Mouse (Mus musculus): Measurements from ENCODE around the gene Tpcn2. TPM values are rescaled to one million over a fixed set of nuclear protein-coding genes. Genes with fewer than 3 reads are reported as not detected.

The Tpcn2 gene
- polyA plus RNA-seq, 1 experiment from 2014 or later, result 9.7 TPM

GRCm38 (mm10) chr7:145264202-145264601 is 19.6 kb downstream of the Tpcn2 start:
- Histone ChIP-seq H3K9ac (no peak overlapping the region), H3K27ac (no peak overlapping the region), H3K27me3 (no peaks in the 10 kb centered on the region), H3K4me2 (no peak overlapping the region), H3K4me1 (no peaks in the 10 kb centered on the region), H3K4me3 (replicated peaks) (no peak overlapping the region), H3K9me3 (replicated peaks) (no peaks in the 10 kb centered on the region), H3K36me3 (peaks cover 51% of the 10 kb centered on the region)
- WGBS, result 75% methylated on average over 9 of the region's 9 CpGs
- no peak for ATAC-seq (replicated peaks; ENCODE audit: low FRiP score)

- Histone ChIP-seq H3K9ac (no peak overlapping the region), H3K4me3 (replicated peaks) (no peak overlapping the region), H3K36me3 (peaks cover 53% of the 10 kb centered on the region), H3K4me2 (no peak overlapping the region), H3K27me3 (no peaks in the 10 kb centered on the region), H3K27ac (no peak overlapping the region), H3K4me1 (no peaks in the 10 kb centered on the region), H3K9me3 (replicated peaks) (no peaks in the 10 kb centered on the region)
- ATAC-seq (replicated peaks; ENCODE audit: low FRiP score), result no peak
- 95% methylated on average over 1 of the region's 1 CpGs for WGBS
These were observed 27.7 kb downstream of the Tpcn2 start for GRCm38 (mm10) chr7:145256092-145256491.

- H3K36me3 ChIP-seq, result peaks cover 39% of the 10 kb centered on the region
- no peaks in the 10 kb centered on the region for H3K27me3 ChIP-seq
- no peaks in the 10 kb centered on the region for H3K9me3 ChIP-seq (replicated peaks)
- H3K4me3 ChIP-seq (replicated peaks), result no peak overlapping the region
- H3K4me2 ChIP-seq, result no peak overlapping the region
- no peaks in the 10 kb centered on the region for H3K4me1 ChIP-seq
- no peak overlapping the region for H3K27ac ChIP-seq
- WGBS, result 58% methylated on average over 3 of the region's 3 CpGs
- ATAC-seq (replicated peaks; ENCODE audit: low FRiP score), result no peak
- no peak overlapping the region for H3K9ac ChIP-seq
These were observed 29.7 kb downstream of the Tpcn2 start for GRCm38 (mm10) chr7:145253986-145254630.

GRCm38 (mm10) chr7:145252715-145253476 is 30.9 kb downstream of the Tpcn2 start:
- H3K4me3 ChIP-seq (replicated peaks), result no peak overlapping the region
- H3K4me2 ChIP-seq, result no peak overlapping the region
- ATAC-seq (replicated peaks; ENCODE audit: low FRiP score), result peak; percentile 49; the same call in 1 of the 2 replicates
- H3K9me3 ChIP-seq (replicated peaks), result no peaks in the 10 kb centered on the region
- no peaks in the 10 kb centered on the region for H3K4me1 ChIP-seq
- H3K9ac ChIP-seq, result no peak overlapping the region
- peaks cover 33% of the 10 kb centered on the region for H3K36me3 ChIP-seq
- WGBS, result 26% methylated on average over 8 of the region's 8 CpGs
- no peak overlapping the region for H3K27ac ChIP-seq
- H3K27me3 ChIP-seq, result no peaks in the 10 kb centered on the region

GRCm38 (mm10) chr7:145250225-145250624 is 33.6 kb downstream of the Tpcn2 start:
- Histone ChIP-seq H3K4me1 (no peaks in the 10 kb centered on the region), H3K4me3 (replicated peaks) (no peak overlapping the region), H3K27ac (no peak overlapping the region), H3K27me3 (no peaks in the 10 kb centered on the region), H3K36me3 (peaks cover 9% of the 10 kb centered on the region), H3K9ac (no peak overlapping the region), H3K4me2 (no peak overlapping the region), H3K9me3 (replicated peaks) (no peaks in the 10 kb centered on the region)
- WGBS, result 57% methylated on average over 9 of the region's 9 CpGs
- ATAC-seq (replicated peaks; ENCODE audit: low FRiP score), result no peak

- no peak overlapping the region for H3K27ac ChIP-seq
- no peak for ATAC-seq (replicated peaks; ENCODE audit: low FRiP score)
- whole genome bisulfite sequencing, result 93% methylated on average over 2 of the region's 2 CpGs
These were observed 34.9 kb downstream of the Tpcn2 start for GRCm38 (mm10) chr7:145248911-145249310.

GRCm38 (mm10) chr7:145242851-145243712 is 40.7 kb downstream of the Tpcn2 start:
- Histone ChIP-seq H3K4me2 (no peak overlapping the region), H3K36me3 (no peaks in the 10 kb centered on the region), H3K27me3 (no peaks in the 10 kb centered on the region), H3K27ac (no peak overlapping the region), H3K9me3 (replicated peaks) (no peaks in the 10 kb centered on the region), H3K4me3 (replicated peaks) (no peak overlapping the region), H3K4me1 (peaks cover 28% of the 10 kb centered on the region), H3K9ac (no peak overlapping the region)
- 17% methylated on average over 9 of the region's 9 CpGs for WGBS
- ATAC-seq (replicated peaks; ENCODE audit: low FRiP score), result peak; percentile 57

More at GRCm38 (mm10) chr7:145248911-145249310, 34.9 kb downstream of the Tpcn2 start:
- no peak overlapping the region for H3K9ac ChIP-seq
- no peaks in the 10 kb centered on the region for H3K36me3 ChIP-seq
- no peaks in the 10 kb centered on the region for H3K4me1 ChIP-seq
- H3K9me3 ChIP-seq (replicated peaks), result no peaks in the 10 kb centered on the region
- no peaks in the 10 kb centered on the region for H3K27me3 ChIP-seq
- no peak overlapping the region for H3K4me2 ChIP-seq
- H3K4me3 ChIP-seq (replicated peaks), result no peak overlapping the region

- no peak overlapping the region for H3K4me2 ChIP-seq
- H3K4me1 ChIP-seq, result peaks cover 28% of the 10 kb centered on the region
- no peaks in the 10 kb centered on the region for H3K36me3 ChIP-seq
- 61% methylated on average over 9 of the region's 9 CpGs for WGBS
- no peak overlapping the region for H3K9ac ChIP-seq
- no peaks in the 10 kb centered on the region for H3K9me3 ChIP-seq (replicated peaks)
- ATAC-seq (replicated peaks; ENCODE audit: low FRiP score), result no peak
- no peak overlapping the region for H3K27ac ChIP-seq
- no peaks in the 10 kb centered on the region for H3K27me3 ChIP-seq
- H3K4me3 ChIP-seq (replicated peaks), result no peak overlapping the region
These were observed 41.8 kb downstream of the Tpcn2 start for GRCm38 (mm10) chr7:145242028-145242427.

- H3K4me2 ChIP-seq, result no peak overlapping the region
- no peaks in the 10 kb centered on the region for H3K27me3 ChIP-seq
- ATAC-seq (replicated peaks; ENCODE audit: low FRiP score), result no peak
- H3K9me3 ChIP-seq (replicated peaks), result no peaks in the 10 kb centered on the region
- H3K4me3 ChIP-seq (replicated peaks), result no peak overlapping the region
- no peak overlapping the region for H3K27ac ChIP-seq
- WGBS, result 66% methylated on average over 4 of the region's 4 CpGs
- peaks cover 28% of the 10 kb centered on the region for H3K4me1 ChIP-seq
- H3K36me3 ChIP-seq, result no peaks in the 10 kb centered on the region
- H3K9ac ChIP-seq, result no peak overlapping the region
These were observed 42.9 kb downstream of the Tpcn2 start for GRCm38 (mm10) chr7:145240929-145241328.

- Histone ChIP-seq H3K4me3 (replicated peaks) (no peak overlapping the region), H3K36me3 (no peaks in the 10 kb centered on the region), H3K27me3 (no peaks in the 10 kb centered on the region), H3K9me3 (replicated peaks) (no peaks in the 10 kb centered on the region), H3K4me2 (no peak overlapping the region), H3K27ac (0 out of 2 replicates have a peak overlapping the region, but pooled peaks have one; percentile 39), H3K4me1 (peaks cover 35% of the 10 kb centered on the region), H3K9ac (no peak overlapping the region)
- ATAC-seq (replicated peaks; ENCODE audit: low FRiP score), result no peak
- 38% methylated on average over 8 of the region's 8 CpGs for WGBS
These were observed 43.9 kb downstream of the Tpcn2 start for GRCm38 (mm10) chr7:145239736-145240505.

GRCm38 (mm10) chr7:145239145-145239544 is 44.7 kb downstream of the Tpcn2 start:
- 0 out of 2 replicates have a peak overlapping the region, but pooled peaks have one; percentile 39 for H3K27ac ChIP-seq
- H3K9ac ChIP-seq, result no peak overlapping the region
- 39% methylated on average over 6 of the region's 6 CpGs for WGBS

More at GRCm38 (mm10) chr7:145239145-145239544, 44.7 kb downstream of the Tpcn2 start:
- no peaks in the 10 kb centered on the region for H3K9me3 ChIP-seq (replicated peaks)
- no peak overlapping the region for H3K4me2 ChIP-seq
- H3K4me1 ChIP-seq, result peaks cover 41% of the 10 kb centered on the region
- no peaks in the 10 kb centered on the region for H3K36me3 ChIP-seq
- ATAC-seq (replicated peaks; ENCODE audit: low FRiP score), result no peak
- H3K4me3 ChIP-seq (replicated peaks), result no peak overlapping the region
- no peaks in the 10 kb centered on the region for H3K27me3 ChIP-seq

All from kidney, embryonic 15.5 days (tissue).